Mouse (Mus musculus) liver, embryonic 11.5 days (tissue): ENCODE data around the gene Il11. TPM values are rescaled to one million over a fixed set of nuclear protein-coding genes. Genes with fewer than 3 reads are reported as not detected.
"Not testable (repeated sequence)": the region's sequence is repeated elsewhere in the genome, so short reads cannot be mapped to it uniquely, and the experiment has no call there.

Source experiments
- ATAC-seq: fragments of 200-750 bp; cut with Nextera tagmentation; replicated peaks from 2 replicates; pipeline ENCODE4 v1.8.0; 2017; ENCODE audit warnings: moderate number of reproducible peaks, mild to moderate bottlenecking, moderate TSS enrichment, moderate library complexity; ENCODE audit not compliant: low FRiP score
- DNase-seq: peaks from one replicate; pipeline ENCODE4 v3.0.0-alpha.2; 2017; ENCODE audit warnings: low spot score
- H3K27ac ChIP-seq: fragments of 300-500 bp; sonication (generic); 2 replicates; pipeline ENCODE4 v1.5.1; 2014; ENCODE audit warnings: mild to moderate bottlenecking, low read depth, low read length, control low read depth
- H3K27me3 ChIP-seq: fragments of 300-500 bp; sonication (generic); replicated peaks from 2 replicates; pipeline ENCODE4 v1.6.1; 2014; ENCODE audit warnings: low read length, mixed read lengths; ENCODE audit not compliant: control insufficient read depth, insufficient read depth
- H3K36me3 ChIP-seq: fragments of 300-500 bp; sonication (generic); 2 replicates; pipeline ENCODE4 v1.6.1; 2014; ENCODE audit warnings: mild to moderate bottlenecking, low read length, moderate library complexity, mixed read lengths; ENCODE audit not compliant: control insufficient read depth, insufficient read depth
- H3K4me1 ChIP-seq: fragments of 300-500 bp; sonication (generic); replicated peaks from 2 replicates; pipeline ENCODE4 v1.6.1; 2014; ENCODE audit warnings: low read length, mixed read lengths; ENCODE audit not compliant: control insufficient read depth, insufficient read depth
- H3K4me2 ChIP-seq: fragments of 300-500 bp; sonication (generic); 2 replicates; pipeline ENCODE4 v1.6.1; 2014; ENCODE audit warnings: mild to moderate bottlenecking, control low read depth, moderate library complexity
- H3K4me3 ChIP-seq: fragments of 300-500 bp; sonication (generic); 2 replicates; pipeline ENCODE4 v1.5.1; 2014; ENCODE audit warnings: low read depth, low read length, control low read depth
- H3K9ac ChIP-seq: fragments of 300-500 bp; sonication (generic); 2 replicates; pipeline ENCODE4 v1.6.1; 2014; ENCODE audit warnings: low read depth, low read length, control low read depth
- H3K9me3 ChIP-seq: fragments of 300-500 bp; sonication (generic); 2 replicates; pipeline ENCODE4 v1.6.1; 2016; ENCODE audit warnings: low read length, inconsistent platforms, mixed read lengths; ENCODE audit not compliant: control insufficient read depth
- WGBS: fragments of 180-500 bp; shearing (Covaris S2); extraction: QIAGEN DNeasy Blood & Tissue Kit; methylation state at CpG from one replicate; pipeline ENCODE4 v1.1.7; 2014; 5-methylcytosine and 5-hydroxymethylcytosine counted together
- polyA plus RNA-seq: library from polyadenylated mRNA; unstranded; fragments of >200 nt; fragmentation: Nextera tagmentation; extraction: Ambion mirVana; gene quantifications from 2 replicates; pipeline ENCODE4 v1.2.1, GENCODE M21; 2014

Gene Il11
- polyA plus RNA-seq, 1 experiment from 2014 or later = not detected

DNA sequence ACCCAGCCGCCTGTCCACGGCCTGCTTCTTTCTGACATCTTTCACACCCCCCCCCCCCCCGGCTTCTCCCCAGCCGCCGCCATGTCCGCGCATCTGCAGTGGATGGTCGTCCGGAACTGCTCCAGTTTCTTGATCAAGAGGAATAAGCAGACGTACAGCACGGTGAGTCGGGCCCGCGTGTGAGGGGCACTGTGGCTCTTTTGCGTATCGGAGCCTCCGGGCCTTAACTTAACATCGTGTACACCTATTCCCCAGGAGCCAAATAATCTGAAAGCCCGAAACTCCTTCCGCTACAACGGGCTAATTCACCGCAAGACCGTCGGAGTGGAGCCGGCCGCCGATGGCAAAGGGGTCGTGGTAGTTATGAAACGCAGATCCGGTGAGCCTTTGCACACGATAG, 10.6 kb upstream of the Il11 start:
- not testable (repeated sequence) for DNase-seq, H3K9me3 ChIP-seq, H3K27me3 ChIP-seq, ATAC-seq
- under 1% methylated on average over 31 of the region's 31 CpGs for WGBS
- Histone ChIP-seq H3K4me3 (peak overlapping the region; percentile 93), H3K9ac (peak overlapping the region; percentile 100), H3K36me3 (peaks cover 31% of the 10 kb centered on the region), H3K27ac (peak overlapping the region; percentile 96), H3K4me2 (peak overlapping the region; percentile 97), H3K4me1 (peaks cover 13% of the 10 kb centered on the region)

DNA sequence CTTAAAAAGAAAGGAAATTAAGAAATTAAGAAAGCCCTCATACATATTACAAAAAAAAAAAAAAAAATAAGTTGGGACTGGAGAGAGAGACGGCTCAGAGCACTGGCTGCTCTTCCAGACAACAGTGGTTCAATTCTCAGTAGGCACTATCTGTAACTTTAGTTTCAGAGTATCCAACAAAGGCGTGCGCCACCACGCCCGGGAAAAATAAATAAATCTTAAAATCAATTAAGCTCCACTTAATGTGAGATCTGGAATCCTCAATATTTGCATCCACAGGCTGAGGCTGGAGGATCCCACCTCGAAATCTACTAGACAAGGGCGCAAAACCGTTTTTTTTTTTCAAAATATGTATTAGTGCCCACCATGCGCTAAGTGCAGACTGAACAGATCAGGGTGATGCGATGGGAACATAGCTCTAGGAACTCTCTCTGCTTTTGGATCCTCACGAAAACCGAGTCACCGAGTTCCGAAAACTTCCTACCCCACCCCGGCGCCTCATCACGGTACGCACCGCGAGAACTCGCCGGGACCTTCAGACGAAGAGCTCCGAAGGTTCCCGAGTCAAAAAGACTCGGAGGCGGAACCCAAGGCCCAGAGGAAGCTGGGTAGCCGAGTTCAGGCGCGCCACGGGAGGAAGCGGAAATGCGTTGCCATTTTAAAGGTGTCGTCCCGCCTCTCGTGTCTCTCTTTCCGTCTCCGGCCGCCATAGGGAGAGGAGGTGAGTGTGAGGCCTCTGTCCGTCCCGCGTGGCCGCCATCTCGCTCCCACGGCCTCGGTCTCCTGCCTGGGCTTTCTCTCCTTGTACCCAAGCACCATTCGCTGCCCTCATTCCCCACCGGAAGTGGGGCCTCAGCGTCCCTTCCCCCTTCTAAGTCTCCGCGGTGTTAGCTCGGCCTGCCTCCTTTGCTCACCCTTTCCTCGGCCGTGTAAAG, 9.9 kb upstream of the Il11 start, which contains the start of gene Rpl28:
TSS of gene Rpl28 (plus strand) at position 597 of the 935 bp plus-strand sequence.
- peak within 1 kb of the TSS; percentile 97 for H3K27ac ChIP-seq
- no peaks in the 10 kb centered on the region for H3K27me3 ChIP-seq
- H3K4me2 ChIP-seq = peak within 1 kb of the TSS; percentile 97
- peaks cover 31% of the 10 kb centered on the region for H3K36me3 ChIP-seq
- 1% methylated on average over 53 of the region's 54 CpGs for WGBS
- ATAC-seq (peak; percentile 81), DNase-seq (peak; percentile 94)
- H3K4me1 ChIP-seq = peaks cover 18% of the 10 kb centered on the region
- H3K9ac ChIP-seq = peak within 1 kb of the TSS; percentile 100
- peak within 1 kb of the TSS; percentile 93 for H3K4me3 ChIP-seq
- H3K9me3 ChIP-seq = no peaks in the 10 kb centered on the region

DNA sequence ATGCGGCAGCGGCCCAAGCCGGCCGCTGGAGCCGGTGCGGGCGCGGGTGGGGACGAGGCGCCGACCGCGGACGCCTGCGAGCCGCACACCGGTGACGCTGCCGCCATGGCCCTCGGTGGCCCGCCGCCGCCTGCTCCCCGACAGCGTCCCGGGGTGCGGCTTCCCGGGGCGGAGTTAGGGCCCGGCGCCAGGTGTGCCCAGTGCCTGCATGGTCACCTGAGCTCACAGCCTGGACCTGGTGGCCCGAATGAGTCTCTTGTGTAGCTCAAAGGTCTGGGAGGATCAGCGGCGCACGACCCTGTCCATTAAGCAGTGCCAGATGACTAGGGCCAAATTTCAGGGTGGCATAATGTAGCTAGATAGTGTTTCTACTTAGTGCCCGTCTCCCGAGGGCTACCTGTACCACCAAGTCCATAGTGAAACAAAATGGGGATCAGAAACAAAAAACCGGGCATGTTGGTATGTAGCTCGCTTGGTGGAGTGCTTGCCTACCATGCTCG, 6.8 kb upstream of the Il11 start, which contains the start of gene Tmem238:
TSS of gene Tmem238 (minus strand) at position 221 of the 500 bp plus-strand sequence.
- WGBS = 8% methylated on average over 36 of the region's 40 CpGs
- Histone ChIP-seq H3K9me3 (no peaks in the 10 kb centered on the region), H3K27ac (peak within 1 kb of the TSS; percentile 78), H3K36me3 (peaks cover 9% of the 10 kb centered on the region), H3K4me3 (peak within 1 kb of the TSS; percentile 67), H3K4me1 (peaks cover 16% of the 10 kb centered on the region), H3K9ac (peak within 1 kb of the TSS; percentile 87), H3K4me2 (peak within 1 kb of the TSS; percentile 80), H3K27me3 (no peaks in the 10 kb centered on the region)
- DNase-seq = no peak
- peak; percentile 32 for ATAC-seq

DNA sequence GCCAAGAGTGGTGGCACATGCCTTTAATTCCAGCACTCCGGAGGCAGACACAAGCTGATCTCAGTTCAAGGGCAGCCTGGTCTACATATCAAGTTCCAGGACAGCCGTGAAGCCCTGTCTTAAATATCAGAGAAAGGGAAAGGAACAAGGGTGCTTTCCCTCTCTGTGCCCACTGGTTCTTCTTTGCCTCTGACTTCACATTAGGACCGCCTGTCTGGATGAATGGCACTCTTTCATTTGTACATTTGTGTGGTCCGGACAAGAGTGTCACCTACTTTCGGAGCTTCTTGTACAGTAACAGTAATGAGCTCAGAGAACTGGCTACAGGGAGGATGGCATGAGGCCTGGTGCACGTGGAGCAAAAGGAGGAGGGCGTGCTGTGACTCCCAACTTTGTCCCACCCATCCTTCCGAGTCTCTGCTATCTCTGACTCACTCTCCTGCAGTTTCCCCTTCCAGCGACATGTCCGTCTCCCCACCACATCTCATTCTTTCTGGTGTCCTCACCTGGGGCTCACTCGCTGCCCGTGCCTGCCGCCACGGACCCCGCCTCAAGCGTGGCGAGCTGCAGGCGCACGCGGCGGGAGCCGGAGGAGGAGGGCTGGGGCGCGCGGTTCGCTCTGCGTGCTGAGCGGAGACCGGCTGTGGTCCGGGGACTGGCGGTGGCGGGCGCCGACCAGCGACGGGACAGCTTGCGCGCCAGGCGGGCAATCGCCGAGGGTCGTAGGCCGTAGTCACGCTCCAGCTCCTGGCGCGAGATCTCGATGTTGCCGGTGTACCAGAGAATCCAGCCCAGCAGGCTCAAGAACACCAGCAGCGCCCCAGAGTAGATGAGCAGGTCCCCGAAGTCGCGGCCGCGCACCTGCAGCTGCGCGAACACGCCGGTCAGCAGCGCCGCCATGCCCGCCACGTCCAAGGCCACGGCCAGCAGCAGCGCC, 6.1 kb upstream of the Il11 start:
- ATAC-seq (peak; percentile 59), DNase-seq (peak; percentile 80)
- Histone ChIP-seq H3K36me3 (peaks cover 3% of the 10 kb centered on the region), H3K27me3 (no peaks in the 10 kb centered on the region), H3K9me3 (no peaks in the 10 kb centered on the region), H3K27ac (peak overlapping the region; percentile 78), H3K4me3 (peak overlapping the region; percentile 67), H3K9ac (peak overlapping the region; percentile 87), H3K4me1 (peaks cover 14% of the 10 kb centered on the region), H3K4me2 (peak overlapping the region; percentile 80)
- WGBS = 1% methylated on average over 63 of the region's 64 CpGs

DNA sequence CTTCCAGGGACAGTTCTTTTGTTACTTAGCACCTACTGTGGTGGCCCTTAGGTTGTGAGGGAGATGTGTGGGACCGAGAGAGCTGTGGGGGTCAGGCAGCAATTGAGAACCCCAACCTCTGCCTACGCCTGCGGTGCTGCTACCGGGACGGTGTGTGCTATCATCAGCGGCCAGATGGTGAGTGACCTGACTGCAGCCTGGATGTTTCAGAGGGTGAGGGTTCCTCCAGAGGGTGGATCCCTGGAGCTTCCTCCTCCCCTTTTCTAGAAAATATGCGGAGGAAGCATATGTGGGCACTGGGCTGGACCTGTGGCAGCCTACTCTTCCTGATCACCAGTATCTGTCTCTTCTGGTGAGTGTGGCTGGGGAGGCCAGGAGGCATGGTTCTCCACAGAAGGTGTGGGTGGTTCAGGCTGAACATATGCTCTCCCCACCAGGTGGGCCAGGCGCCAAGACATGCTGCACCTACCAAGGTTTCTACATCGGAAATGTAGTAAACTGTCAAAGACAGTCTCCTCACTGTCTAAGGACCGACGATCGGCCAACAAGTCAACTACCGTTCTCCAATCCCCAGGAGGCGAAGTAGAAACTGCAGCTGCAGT, 1.1 kb upstream of the Il11 start:
- H3K27ac ChIP-seq = no peak overlapping the region; the same call in 1 of the 2 replicates
- peak; percentile 81 for ATAC-seq
- 0 out of 2 replicates have a peak, but pooled peaks cover 2% of the 10 kb centered on the region for H3K36me3 ChIP-seq
- peak overlapping the region; percentile 27; the same call in 1 of the 2 replicates for H3K4me2 ChIP-seq
- DNase-seq = no peak
- H3K27me3 ChIP-seq = peaks cover 5% of the 10 kb centered on the region
- peaks cover 20% of the 10 kb centered on the region for H3K4me1 ChIP-seq
- no peaks in the 10 kb centered on the region for H3K9me3 ChIP-seq
- WGBS = 59% methylated on average over 14 of the region's 14 CpGs
- H3K9ac ChIP-seq = peak overlapping the region; percentile 26; the same call in 1 of the 2 replicates
- no peak overlapping the region for H3K4me3 ChIP-seq

DNA sequence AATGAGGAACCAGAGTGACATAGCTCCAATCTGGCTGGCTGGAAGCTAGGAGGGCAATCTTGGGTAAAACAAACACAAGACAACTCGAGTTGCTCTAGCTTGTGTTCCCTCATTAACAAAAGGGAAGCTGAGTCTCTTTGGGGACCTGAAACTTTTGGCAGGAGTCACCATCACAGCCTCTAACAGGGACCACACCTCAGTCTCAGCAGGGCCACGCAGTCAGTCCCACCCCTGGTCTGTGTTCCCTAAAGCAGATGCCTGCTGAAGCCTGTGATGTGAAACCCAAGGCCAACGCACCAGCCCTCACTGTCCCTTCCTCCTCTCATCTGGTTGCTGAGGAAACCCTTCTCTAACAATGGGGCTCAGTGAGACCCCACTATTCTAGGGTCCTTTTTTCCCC, 529 bp downstream of the Il11 start:
- WGBS = 39% methylated on average over 3 of the region's 3 CpGs
- no peak overlapping the region for H3K4me2 ChIP-seq
- H3K9ac ChIP-seq = no peak overlapping the region
- H3K27ac ChIP-seq = no peak overlapping the region
- H3K9me3 ChIP-seq = no peaks in the 10 kb centered on the region
- H3K4me1 ChIP-seq = peaks cover 18% of the 10 kb centered on the region
- H3K27me3 ChIP-seq = peaks cover 21% of the 10 kb centered on the region
- DNase-seq (no peak), ATAC-seq (no peak)
- no peak overlapping the region for H3K4me3 ChIP-seq
- 0 out of 2 replicates have a peak, but pooled peaks cover 2% of the 10 kb centered on the region for H3K36me3 ChIP-seq

DNA sequence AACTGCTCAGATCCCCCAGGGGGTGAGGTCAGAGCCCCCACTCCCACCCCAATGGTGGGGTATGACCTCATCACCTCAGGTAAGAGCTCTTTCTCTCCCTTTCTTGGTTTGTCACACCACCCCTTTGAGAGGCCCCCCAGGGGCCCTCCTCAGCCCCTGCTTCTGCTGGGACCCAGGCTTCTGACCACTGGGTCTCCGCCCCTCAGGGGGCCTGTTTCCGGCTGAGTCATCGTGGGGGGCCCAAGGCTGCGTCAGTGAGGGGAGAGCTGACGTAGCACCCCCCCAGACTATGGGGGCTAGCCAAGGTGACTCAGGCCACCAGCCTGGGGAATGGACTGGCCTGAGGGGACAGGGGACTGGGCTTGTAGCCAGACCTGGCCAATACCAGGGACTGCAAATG, 2.7 kb downstream of the Il11 start:
- H3K4me3 ChIP-seq = no peak overlapping the region
- H3K9me3 ChIP-seq = no peaks in the 10 kb centered on the region
- no peak overlapping the region for H3K27ac ChIP-seq
- peaks cover 43% of the 10 kb centered on the region for H3K27me3 ChIP-seq
- 23% methylated on average over 5 of the region's 5 CpGs for WGBS
- H3K4me2 ChIP-seq = no peak overlapping the region
- H3K4me1 ChIP-seq = peaks cover 24% of the 10 kb centered on the region
- H3K9ac ChIP-seq = no peak overlapping the region
- ATAC-seq (no peak), DNase-seq (no peak)
- H3K36me3 ChIP-seq = 0 out of 2 replicates have a peak, but pooled peaks cover 2% of the 10 kb centered on the region
